Mouse (Mus musculus) thymus, postnatal 0 days (tissue): ENCODE data around the gene Wdr62. TPM values are rescaled to one million over a fixed set of nuclear protein-coding genes. Genes with fewer than 3 reads are reported as not detected.
A peak's percentile ranks its signal among the peaks of the same experiment; 100 is the strongest.

Experiments used
- DNase-seq: peaks from one replicate; pipeline ENCODE4 v3.0.0-alpha.2; 2015; ENCODE audit warnings: low spot score
- polyA plus RNA-seq: library from polyadenylated mRNA; unstranded; fragments of >200 nt; fragmentation: Nextera tagmentation; extraction: Ambion mirVana; gene quantifications from 2 replicates; pipeline ENCODE4 v1.2.1, GENCODE M21; 2015

Wdr62 gene
- polyA plus RNA-seq, 1 experiment from 2014 or later = 7.8 TPM

DNA sequence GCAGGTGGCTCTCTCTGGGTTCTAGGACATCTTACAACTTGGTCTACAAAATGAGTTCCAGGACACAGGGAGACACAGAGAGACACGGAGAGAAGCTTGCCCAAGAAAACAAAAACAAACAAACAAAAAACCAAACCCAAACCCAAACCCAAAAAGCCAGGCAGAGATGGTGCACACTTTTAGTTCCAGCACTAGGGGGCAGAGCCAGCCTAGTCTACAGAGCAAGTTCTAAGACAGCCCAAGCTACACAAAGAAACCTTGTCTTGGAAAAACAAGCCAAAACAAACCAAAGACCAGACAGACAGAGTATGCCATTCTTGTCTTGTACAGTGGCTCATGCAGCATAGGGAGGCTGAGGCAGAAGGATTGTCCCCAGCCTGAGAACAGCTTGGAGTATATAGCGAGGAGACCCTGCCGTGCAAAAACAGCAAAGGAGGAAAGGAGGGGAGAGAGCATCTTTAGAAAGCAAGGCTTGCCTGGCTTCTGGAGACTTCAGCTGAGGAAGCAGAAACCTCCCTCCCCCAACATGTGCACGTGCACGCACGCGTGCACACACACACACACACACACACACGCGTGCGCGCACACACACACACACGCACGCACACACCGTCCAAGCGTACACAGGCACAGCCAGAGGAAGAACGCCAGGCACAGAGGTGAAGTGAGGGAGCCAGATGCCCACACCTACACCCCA lies 26.0 kb upstream of the Wdr62 start:
- DNase-seq = no peak

- DNase-seq = peak; percentile 53
Measured at GRCm38 (mm10) chr7:30300914-30301313, 20.7 kb upstream of the Wdr62 start.

GRCm38 (mm10) chr7:30297266-30297665 lies 17.0 kb upstream of the Wdr62 start:
- no peak for DNase-seq

DNA sequence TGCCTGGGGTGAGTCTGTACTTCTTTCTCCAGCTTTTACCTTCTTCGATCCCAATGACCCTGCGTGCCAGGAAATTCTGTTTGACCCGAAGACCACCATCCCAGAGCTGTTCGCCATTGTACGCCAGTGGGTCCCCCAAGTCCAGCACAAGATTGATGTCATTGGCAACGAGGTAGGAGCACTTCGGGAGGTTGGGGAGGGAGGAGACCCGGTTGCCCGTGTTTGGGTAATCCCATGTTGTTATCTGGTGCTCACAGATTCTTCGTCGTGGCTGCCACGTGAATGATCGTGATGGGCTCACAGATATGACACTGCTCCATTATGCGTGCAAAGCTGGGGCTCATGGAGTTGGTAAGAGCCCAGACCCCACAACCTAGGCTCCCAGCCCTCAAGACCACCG lies 16.6 kb upstream of the Wdr62 start:
- DNase-seq = no peak

DNA sequence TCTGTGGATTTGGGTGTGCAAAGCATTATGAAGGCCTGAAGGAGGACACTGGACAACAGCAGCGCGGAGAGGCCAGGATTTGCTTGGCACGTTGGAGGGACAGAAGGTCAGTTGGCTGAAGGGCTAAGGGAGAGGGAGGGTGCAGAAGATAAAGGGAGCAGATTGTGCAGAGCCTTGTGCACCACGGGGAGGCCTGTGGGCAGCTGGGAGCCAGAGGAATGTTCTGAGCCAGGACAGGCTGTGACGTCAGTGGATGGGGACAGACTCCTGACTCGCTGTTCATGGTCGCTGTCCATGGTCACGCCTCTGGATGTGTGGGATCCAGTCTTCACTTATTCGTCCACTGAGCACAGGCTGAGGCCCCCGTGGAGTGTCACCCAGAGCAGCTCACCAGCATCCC lies 14.9 kb upstream of the Wdr62 start:
- DNase-seq = no peak

DNA sequence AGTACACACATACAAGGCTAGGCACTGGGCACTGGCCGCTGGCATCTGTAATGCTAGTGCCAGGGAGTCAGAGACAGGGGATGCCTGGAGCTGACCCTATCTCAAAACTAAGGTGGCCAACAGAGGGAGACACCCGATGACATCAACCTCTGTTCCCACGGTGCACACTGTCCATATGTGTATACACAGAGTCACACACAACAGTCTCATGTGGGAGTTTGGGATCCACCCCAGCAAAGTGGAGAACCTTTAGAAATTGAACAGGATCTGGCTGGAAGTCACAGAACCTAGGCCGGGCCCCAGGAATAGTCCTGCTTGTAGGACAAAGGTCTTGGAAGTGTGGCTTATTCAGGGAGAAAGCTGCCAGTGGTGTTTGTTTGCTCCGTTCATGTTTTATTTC lies 14.1 kb upstream of the Wdr62 start:
- no peak for DNase-seq

GRCm38 (mm10) chr7:30293795-30294194 lies 13.6 kb upstream of the Wdr62 start:
- DNase-seq = no peak

DNA sequence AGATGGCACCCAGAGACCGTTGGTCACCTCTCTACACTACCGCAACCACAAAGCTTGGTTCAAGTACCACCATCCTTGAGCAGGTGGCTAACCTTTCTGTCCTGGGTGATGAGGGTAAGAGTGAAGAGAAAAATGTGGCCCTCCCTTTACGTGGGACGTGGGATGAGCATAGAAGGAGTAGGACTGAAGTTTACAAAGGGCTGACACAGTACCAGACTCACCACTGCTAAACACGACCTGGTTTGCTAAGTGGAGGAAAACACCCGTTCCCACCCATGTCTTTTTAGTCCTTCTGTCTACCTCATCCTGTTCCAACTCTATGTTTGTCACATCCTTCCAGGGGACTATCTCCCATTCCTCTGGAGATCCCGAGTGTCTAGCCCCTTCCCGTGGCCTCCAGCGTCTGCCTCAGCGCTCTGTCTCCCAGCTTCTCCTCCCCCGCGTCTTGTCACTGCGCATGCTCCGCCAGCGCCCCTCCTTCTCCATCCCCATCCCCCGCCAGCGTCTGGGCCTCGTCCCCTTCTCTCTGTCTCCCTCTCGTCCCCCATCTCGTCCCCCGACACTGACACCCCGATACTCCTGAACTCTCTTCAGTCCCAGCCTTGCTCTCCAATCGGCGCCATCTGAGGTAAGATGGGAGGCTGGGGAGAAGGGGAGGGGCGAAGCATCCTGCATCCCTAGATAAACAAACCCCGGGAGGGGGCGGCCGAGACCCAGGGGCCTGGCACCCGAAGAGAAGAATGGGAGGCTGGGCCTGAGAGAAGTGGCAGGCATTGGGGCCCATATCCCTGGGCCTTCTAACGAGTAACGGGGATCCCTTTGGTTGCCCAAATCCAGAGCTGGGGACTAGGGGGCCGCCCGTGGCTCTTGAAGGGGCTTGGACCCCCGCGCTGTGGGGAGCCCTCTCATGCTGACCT lies 11.3 kb upstream of the Wdr62 start, which contains the start of gene Clip3:
Gene Clip3, plus strand, starts transcription at position 514 of the 917 bp plus-strand sequence.
- peak; percentile 17 for DNase-seq

- DNase-seq = no peak
Measured at GRCm38 (mm10) chr7:30289714-30290399, 9.6 kb upstream of the Wdr62 start.

DNA sequence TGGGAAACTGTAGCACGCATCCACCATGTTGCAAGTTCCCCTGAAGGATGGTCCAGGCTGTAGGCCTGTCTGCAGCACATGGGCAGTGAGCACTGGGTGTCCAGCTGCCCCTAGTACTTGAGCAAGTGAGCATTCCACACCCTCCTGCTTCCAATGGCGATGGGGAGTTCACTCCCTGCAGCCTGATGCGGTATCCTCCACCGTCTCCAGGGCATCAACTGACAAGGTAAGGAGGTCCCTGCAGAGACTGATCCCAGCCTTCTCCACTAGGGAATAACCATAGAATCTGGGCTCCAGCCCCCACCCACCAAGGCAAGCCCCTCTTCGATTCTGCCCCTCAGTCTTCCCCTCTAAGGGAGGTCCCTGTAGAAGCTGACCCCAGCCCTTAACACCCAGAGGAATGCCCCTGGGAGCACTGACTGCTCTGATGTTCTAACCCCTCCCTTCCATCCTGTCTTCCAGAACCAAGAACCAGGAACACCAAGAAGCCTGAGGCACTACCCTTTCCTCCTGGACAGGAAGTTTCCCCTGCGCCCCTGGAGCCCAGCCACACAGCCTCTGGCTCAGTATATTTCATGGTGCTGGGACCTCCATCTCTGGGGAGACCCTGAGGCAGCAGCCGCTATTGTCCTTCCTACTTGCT lies 9.0 kb upstream of the Wdr62 start:
- DNase-seq = no peak

DNA sequence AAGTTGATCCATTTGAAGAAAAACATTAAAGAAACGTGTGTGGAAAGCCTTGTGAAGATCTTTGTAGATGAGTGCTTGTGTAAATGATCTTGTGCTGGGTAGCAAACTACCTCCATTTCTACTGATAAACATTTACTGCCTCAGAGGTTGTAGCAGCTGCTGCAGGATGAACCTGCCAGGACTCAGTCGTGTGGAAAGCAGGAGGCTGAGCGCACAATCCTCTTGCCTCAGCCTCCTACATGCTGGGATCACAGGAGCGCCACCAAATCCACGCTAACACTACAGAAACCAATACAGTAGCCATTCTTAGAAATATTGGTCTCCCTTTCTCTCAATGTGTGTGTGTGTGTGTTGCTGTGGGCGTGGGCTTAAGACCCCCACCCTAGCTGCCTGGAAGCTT lies 7.8 kb upstream of the Wdr62 start:
- DNase-seq = no peak

- no peak for DNase-seq
Measured at GRCm38 (mm10) chr7:30286701-30287410, 6.6 kb upstream of the Wdr62 start.

- DNase-seq = no peak
Measured at GRCm38 (mm10) chr7:30282740-30283139, 2.5 kb upstream of the Wdr62 start.

DNA sequence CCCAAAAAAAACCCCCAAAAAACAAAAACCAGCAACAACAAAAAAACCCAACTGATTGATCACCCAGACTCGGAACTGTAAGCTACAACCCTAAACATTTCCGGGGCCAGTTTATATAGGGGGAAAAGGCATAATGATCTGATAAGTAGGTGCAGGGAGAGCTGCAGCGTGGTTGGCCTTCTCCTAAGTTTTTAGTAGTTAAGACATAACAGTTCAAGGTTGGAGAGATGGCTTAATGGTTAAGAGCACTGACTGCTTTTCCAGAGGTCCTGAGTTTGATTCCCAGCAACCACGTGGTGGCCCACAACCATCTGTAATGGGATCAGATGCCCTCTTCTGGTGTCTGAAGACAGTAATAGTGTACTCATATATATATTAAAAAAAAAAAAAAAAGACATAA lies 1.3 kb upstream of the Wdr62 start:
- DNase-seq = no peak

DNA sequence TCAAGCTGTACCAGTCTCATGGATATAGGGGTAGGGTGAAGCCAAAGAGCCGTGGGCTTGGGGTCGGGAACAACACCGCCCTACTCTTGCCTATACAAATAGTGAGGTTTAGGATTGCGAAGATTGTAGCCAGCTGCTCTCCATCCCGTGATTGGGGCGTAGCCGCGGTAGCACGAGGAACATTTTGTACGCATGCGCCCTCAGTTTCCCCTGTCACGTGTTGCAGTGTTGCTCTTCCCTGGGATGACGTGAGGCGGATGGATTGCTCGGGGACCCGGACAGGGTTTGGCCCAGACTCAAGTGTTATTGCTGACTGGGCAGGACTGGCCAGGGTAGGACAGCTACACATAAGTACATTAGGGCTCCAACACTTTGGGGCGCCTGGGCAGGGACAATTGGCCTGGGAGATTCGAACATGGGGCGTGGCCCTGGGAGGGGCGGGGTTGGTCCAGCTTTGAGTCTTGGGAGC lies 485 bp upstream of the Wdr62 start:
- peak; percentile 82 for DNase-seq

DNA sequence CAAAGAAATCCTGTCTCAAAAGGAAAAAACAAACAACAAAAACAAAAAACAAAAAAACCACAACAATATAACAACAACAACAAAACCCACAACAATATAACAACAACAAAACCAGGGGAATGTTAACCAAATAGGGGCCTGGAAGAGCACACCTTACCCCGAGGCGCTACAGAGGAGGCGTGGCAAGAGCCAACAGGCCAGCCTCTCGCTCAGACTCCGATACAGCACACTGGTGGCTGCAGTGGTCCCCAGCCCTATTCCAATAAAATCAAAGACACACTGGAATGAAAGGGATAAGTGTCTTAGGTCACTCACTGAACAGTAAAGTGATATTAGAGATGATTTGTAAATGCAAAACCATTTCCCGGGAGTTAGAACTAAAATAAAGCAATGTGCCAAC lies 683 bp downstream of the Wdr62 start:
- peak; percentile 3 for DNase-seq

DNA sequence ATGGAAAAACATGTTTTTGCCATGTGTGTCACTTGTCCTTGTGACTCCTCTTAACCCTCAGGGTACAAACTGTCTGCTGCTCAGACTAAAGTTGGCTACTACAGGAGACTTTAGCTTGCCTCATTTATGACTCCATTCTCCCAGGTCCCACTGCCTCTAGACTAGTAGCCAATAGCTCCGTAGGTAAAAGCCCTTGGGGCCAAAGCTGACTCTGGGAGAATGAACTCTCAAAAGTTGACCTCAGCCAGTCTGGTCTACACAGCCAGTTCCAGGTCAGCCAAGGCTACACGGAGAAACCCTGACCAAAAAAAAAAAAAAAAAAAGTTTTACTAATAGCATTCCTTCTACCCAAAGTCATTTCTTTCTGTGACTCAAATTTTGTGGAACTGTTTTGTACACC lies 1.3 kb downstream of the Wdr62 start:
- DNase-seq = no peak

DNA sequence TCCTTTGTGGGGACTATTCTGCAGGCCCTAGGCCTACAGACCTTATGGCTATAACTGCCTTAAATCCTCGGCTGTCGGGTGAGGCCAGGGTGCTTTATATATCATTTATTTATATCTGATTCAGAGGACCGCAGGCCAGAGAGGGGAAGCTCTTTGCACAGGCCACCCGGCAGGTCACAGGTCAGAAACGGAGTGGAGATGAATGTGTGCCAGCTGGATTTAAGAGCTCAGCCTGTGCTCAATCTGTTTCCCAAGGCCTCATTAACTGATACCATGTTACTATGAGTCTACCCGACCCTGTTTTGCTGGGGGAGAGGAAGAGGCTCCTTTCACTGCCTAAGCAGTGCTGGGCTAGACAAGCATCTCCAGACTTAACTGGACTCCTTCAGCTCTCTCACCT lies 5.8 kb downstream of the Wdr62 start:
- no peak for DNase-seq

DNA sequence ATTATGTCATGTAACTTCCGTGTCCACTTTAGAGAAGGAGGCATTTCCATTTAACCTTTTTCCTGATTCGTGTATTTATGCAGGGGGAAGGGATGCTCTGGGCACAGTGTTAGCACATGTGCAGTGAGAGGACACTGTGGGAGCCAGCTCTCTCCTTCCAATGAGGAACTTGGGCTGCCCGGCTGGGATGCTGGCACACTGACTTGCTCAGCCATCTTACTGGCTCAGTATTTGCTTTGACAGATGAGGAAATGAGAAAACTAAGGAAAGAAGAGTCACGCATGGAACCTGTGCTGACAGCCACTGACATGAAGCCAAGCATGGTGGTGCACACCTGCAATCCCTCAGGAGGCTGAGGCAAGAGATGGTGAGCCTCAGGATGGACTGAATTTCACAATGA lies 10.6 kb downstream of the Wdr62 start:
- DNase-seq = no peak

GRCm38 (mm10) chr7:30266780-30267179 lies 13.4 kb downstream of the Wdr62 start:
- no peak for DNase-seq

GRCm38 (mm10) chr7:30265935-30266334 lies 14.3 kb downstream of the Wdr62 start:
- DNase-seq = no peak
